Mouse (Mus musculus): ENCODE results near the gene Pnrc1.

The Pnrc1 gene

DNA sequence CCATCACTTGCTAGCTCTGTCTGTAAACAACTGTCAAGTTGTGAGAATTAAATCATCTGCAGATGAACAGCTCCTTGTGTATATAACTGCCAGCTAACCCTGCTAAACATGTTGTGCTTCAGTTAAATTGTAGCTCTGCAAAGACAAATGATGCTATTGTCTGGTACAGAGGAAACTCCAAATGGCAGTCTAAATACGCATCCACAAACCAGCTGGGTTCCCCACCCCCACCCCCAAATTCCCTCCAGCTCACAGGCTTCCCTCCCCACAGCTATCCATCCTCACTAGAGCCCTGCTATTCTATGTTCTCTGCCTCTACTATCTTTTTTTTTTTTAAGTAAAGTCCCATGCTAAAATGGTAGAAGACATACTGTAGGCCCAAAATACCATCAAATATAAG, 68.1 kb downstream of the Pnrc1 start:
- no peak for DNase-seq (ENCODE audit: low spot score)

DNA sequence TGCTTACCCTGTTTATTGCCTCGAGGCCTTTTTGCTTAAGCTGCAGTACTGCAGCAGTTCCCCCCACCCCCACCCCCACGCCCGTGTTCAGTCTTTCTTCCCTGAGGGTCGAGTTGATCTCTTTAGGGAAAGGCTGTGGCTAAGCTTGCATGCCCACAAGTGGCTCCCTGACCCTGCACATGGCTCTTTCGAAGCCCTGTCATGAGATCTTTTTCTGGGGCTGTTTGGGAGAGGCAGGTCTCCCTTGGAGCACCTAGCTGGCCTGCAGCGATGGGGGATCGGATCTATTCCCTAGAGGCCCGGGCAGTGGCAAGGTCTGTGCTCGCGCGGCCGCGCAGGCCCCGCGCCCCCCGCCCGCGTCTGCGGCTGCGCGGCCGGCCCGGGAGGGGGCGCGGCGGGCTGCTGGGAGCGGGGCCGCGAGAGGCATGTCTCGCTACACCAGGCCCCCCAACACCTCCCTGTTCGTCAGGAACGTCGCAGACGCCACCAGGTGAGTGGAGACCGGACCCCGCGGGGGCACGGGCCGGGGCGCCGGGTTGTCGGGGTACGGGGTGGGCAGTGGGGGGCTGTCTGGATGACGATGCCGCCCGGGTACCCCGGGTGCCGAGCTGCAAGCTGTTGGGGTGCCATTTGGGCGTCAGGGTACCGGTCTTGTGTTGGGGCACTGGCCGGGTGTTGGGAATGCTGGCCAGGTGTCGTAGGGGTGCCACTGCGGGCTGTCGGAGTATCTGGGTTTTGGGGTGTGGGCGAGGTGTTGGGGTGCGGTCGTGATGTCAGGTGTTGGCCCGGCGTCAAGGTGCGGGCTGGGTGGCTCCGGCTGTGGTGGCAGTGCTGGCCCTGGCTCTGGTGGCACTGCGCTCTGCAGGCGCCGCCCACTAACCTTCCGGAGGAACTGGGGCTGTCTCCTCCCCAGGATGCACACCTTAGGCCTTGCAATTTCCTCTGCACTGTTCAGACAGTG, 80.8 kb downstream of the Pnrc1 start, which contains the start of gene Srsf12:
Gene Srsf12 (plus strand): TSS at position 111 of the 961 bp plus-strand sequence.
- DNase-seq (ENCODE audit: low spot score): peak; percentile 5

DNA sequence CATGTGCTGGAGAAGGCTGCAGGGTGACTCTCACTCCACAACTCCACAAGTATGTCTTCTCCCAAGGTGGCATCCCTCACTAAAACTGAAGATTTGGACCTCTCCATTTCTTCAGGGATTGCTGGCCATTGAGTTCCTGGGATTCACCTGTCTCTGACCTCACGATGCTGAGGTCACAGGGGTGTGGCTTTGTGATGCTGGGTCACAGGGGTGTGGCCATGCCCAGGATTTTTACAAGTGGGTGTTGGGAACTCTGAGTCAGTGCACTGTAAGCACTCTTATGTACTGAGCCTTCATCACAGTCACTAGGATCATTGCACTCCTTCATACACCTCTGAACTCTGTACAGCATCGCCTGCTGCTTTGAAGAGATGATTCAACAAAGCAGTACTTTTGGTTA, 82.4 kb downstream of the Pnrc1 start:
- no peak for DNase-seq (ENCODE audit: low spot score)

DNA sequence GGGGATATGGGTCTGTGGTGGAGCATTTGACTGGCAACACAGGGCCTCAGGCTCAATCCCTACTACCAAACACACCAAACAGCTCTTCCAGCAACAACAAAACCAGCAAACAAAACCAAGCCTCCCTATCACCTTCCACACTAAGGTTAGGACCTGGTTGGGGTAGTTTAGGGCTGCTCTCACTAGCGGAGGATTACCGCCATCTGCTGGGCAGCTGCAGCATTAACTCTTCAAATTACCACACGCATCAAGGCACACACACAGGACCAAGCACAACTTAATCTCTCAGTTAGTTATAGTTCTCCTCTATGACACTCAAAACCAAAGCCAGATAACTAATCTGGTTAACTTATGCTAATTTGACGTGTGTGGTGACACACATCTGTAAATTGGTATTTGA, 85.3 kb downstream of the Pnrc1 start:
- DNase-seq (ENCODE audit: low spot score): peak; percentile 26

DNA sequence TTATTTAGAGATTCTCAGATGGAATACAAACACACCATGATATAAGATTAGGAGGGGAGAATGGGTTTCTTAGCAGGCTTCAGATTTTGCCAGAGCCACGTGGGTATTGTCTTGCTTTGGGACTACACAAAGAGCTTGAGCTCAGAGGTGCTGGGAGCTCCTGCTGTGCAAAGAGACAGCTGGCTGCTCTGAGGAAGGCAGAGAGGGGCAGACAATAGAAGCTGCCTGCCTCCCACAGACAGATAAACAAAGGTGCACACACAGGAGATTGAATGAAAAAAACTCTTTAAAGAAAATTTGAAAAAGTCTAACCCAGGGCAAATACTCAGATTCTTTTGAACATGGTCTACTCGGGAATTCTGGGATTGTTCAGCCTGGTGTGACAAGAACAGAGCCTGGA, 91.8 kb downstream of the Pnrc1 start:
- no peak for DNase-seq (ENCODE audit: low spot score)

Data from urinary bladder, postnatal 25 days (tissue).